Mouse (Mus musculus): ENCODE data around the gene Serpina1b. TPM values are rescaled to one million over a fixed set of nuclear protein-coding genes. Genes with fewer than 3 reads are reported as not detected.
"Not testable (repeated sequence)": the region's sequence is repeated elsewhere in the genome, so short reads cannot be mapped to it uniquely, and the experiment has no call there.

Gene Serpina1b
- total RNA-seq, 1 experiment from 2014 or later, result 891 TPM

DNA sequence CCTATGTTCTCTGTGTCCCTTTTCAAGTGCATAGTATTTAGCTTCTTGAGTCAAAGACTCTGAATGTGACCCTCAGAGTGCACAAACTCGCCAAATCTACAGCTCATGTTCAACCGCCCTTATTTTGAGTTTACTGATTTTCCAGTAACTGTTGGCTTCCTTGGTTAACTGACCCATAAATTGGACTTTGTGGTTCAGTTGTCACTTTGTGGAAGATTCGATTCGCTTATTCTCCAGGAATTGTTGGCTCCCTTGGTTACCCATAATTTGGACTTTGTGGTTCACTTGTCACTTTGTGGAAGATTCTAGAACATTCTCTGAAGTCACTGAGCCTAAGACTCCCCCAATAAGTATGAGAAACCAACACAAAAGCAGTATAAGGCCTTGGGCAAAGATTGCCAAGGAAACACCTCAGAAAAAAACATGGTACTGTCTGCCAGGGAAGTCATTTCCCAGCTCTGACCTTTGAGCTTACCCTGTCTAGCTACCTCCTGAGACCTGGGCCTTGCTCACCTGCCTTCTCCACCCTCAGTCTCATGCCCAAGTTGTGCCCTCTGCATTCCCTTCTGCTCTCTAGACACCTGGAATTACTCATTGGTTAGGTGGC lies 129.9 kb downstream of the Serpina1b start:
- DNase-seq, result no peak

DNA sequence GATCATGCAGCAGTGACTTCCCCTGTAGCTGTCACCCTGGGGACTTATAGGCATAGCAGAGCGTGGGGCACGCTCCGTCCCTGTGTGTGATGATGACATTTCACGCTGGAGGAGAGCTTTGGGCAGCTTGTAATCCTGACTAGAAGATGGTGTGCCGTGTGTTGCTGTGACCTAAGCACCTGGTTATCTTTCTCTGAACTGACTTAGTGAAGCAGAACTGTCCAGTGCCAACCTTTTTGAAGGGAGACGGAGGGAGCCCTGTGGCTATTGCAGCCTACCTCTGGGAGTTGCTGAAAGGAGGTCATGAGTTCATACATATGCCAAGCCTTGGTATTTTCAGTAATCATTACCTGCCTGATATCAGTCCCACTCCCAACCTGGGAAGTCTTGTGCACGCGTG lies 134.7 kb downstream of the Serpina1b start, which contains the start of gene Serpina1f:
Serpina1f (minus strand) TSS at position 101 of the 400 bp plus-strand sequence.
- DNase-seq, result no peak

DNA sequence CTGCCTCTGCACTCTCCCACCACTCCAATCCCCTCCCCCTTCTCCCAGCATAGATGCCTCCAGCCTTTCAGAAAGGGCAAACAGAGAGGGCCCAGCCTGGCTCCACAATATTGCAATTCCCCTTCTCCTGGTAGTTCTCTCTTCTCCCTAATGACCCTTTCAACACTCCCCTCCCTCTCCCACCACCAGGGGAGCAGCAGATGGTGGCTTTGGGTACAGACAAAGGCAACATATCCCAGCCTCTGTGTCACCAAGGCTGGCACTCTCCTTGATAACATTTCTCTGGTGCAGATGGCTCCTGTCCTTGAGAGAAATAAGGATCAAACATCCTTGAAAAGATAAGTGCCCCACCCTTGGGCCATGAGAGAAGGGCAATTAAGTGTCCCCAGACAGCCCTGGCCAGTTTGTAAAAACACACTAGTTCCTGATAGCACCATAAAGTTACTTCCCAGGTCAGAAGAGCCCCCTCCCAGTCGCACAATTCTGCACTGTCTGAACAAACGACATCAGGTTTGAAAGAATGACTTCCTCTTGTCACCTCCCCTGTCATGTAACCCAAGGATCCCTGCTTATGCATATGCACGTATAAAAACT lies 141.9 kb downstream of the Serpina1b start:
- peak; percentile 34 for DNase-seq

DNA sequence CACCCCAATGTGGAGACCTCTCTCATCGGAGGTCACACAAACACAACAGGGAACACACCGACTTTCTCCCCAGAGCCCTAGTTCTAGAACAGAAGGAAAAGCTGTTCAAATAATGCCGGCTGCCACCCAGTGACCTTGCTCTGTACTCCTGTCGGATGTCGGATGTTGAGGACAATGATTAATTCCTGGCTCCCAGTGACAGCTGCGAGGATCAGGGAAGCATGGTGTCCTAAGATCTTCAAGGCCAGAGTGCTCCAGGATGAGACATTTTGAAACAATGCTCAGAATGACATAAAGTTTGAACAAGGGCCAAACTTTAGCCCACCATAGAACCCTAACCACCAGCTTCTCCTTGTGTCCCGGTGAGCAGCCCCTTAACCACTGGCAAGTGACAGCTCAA lies 143.2 kb downstream of the Serpina1b start:
- DNase-seq, result peak; percentile 60

DNA sequence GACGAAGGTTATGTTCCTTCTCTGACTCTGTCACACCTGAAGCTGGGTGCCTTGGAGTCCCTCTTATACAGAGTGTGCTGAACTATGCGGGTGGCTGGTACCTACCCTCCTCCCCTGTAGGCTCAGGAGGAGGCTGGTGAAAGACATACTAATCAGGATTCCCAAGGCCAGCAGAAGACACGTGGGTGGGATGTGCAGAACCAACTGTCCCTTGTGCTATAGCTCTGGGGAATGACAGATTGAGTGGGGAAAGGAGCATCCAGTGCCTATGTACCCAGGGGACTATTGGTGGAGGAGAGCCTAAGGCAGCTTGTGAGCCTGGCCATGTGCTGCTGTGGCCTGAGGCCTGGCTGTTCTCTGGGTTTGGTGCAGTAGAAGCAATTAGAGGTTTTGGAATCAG lies 144.1 kb downstream of the Serpina1b start:
- no peak for DNase-seq

DNA sequence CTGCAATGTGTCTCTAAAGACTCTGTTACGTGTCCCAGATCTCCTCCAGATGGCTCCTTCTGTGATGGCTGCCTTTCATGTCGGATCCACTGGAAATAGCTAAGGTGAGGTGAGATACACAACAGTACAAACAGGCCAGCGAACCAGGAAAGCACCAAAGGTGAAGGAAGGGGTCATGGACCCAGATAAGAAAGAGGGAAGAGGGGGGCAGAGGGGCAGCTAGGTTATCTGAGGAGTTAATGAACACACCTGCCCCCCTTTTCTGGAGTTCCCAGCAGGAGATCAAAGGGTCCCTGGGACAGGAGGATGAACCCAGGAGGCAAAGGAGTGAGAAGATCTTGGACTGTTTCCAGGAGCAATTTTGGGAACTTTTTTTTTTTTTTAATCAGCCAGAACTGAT lies 144.8 kb downstream of the Serpina1b start:
- DNase-seq, result no peak

DNA sequence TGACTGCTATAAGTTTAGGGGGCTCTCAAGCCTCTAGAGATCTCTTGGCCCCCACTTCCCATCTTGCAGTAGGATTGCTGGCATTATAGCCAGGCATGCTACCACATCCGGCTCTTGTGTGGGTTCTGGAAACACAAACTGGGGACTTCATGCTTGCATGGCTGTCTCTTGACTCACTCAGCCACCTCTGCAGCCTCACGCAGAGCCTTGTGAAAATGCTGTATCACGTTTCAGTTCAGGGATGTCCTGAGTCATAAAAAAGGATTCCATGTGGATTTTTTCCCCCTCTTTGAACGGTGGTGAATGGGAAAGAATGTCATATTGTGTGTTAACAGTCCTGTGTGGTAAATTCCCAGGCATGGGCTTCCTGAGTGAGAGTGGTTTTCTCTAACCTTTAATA lies 146.4 kb downstream of the Serpina1b start:
- no peak for DNase-seq

DNA sequence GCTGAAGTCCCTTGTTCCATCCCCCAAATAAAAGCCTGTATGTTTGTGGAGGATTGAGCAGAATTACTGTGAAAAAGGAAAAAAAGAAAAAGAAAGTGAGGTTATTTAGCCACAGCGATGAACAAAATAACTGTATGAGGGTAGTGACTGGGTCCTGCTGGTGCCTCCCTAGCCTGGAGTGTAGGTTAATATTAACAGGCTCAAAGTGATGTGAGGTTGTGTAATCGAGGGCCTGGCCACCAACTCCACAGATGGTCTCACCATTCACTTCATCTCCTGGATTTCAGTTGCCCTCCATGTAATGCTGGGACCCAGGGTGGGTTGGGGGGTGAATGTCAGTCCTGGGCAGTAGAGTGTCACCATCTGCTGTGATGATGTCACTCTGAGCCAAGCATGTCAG lies 148.4 kb downstream of the Serpina1b start:
- DNase-seq, result no peak

DNA sequence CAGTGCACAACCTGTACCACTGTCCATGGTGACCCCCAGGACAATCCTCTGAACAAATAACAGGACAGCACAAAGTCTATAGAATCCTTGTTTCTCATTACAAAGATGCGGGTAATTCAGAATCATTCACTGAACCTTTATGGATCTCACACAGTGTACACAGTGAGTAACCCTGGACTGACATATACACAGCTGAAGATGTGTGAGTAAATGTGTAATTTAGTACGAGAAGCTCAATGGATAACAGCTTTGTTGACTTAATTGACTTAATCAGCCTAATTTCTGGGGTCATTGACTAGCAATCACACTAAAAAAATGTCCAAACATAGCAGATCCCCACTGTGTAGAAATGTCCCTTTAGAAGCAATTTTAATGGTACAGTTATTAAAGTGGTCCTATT lies 149.0 kb downstream of the Serpina1b start:
- DNase-seq, result no peak

DNA sequence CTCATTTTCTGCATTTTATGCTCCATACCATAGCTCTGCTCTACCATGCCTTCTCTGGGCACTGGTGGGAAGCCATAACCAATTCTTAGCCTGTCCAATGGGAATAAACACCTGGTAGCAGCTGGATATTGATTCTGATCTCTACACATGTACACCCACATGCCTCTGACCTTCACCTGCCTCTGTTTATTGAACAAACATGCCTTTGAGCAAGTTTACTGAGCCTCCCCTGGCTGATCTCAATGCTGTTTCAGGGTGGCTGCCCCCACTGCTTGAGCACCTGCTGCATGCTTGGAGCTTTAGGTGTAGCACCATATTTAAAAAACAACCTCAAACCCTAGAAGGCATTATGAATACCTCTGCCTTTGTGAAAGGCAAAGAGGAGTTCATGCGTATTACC lies 150.3 kb downstream of the Serpina1b start:
- not testable (repeated sequence) for DNase-seq

Other genes with a start within 250 kb of the Serpina1b start
- 2.9 and 17.0 TPM in 2 replicates for gene Serpina10, start 198.9 kb downstream of the Serpina1b start, total RNA-seq (2021)
- 5.4 and 113 TPM in 2 replicates for gene Serpina6, start 173.2 kb downstream of the Serpina1b start, total RNA-seq (2021)
- gene Serpina16, start 154.2 kb downstream of the Serpina1b start, total RNA-seq (2021), result not detected in 2 replicates
- not detected in 2 replicates for gene Serpina1f, start 134.8 kb downstream of the Serpina1b start, total RNA-seq (2021)
- 24.1 and 393 TPM in 2 replicates for gene Serpina1d, start 56.8 kb downstream of the Serpina1b start, total RNA-seq (2021)
- 22.0 and 362 TPM in 2 replicates for gene Serpina1a, start 33.2 kb upstream of the Serpina1b start, total RNA-seq (2021)
- gene Serpina1c, start 74.5 kb upstream of the Serpina1b start, total RNA-seq (2021), result 28.0 and 511 TPM in 2 replicates
- 11.5 and 101 TPM in 2 replicates for gene Serpina1e, start 128.6 kb upstream of the Serpina1b start, total RNA-seq (2021)
- 0.98 and 14.5 TPM in 2 replicates for gene Serpina11, start 159.6 kb upstream of the Serpina1b start, total RNA-seq (2021)
- 0.22 TPM in 1 of 2 replicates, not detected in the other for gene Serpina9, start 183.4 kb upstream of the Serpina1b start, total RNA-seq (2021)
- gene Serpina12, start 214.1 kb upstream of the Serpina1b start, total RNA-seq (2021), result 0.11 and 0.48 TPM in 2 replicates